Mouse (Mus musculus) limb, embryonic 14.5 days (tissue): ENCODE data around the gene Ska3. TPM values are rescaled to one million over a fixed set of nuclear protein-coding genes. Genes with fewer than 3 reads are reported as not detected.

Source experiments
- ATAC-seq: fragments of 200-750 bp; cut with Nextera tagmentation; 2 replicates; pipeline ENCODE4 v1.8.0; 2017; ENCODE audit warnings: low read depth, moderate number of reproducible peaks, moderate TSS enrichment; ENCODE audit not compliant: low FRiP score
- DNase-seq: peaks from one replicate; pipeline ENCODE4 v3.0.0-alpha.2; 2015; ENCODE audit warnings: low spot score
- H3K27ac ChIP-seq: fragments of 300-500 bp; sonication (generic); replicated peaks from 2 replicates; pipeline ENCODE4 v1.5.1; 2014; ENCODE audit warnings: low read depth, mild to moderate bottlenecking, low read length, moderate library complexity, mixed read lengths
- H3K27me3 ChIP-seq: fragments of 300-500 bp; sonication (generic); 2 replicates; pipeline ENCODE4 v1.6.1; 2014; ENCODE audit warnings: low read length, mixed read lengths; ENCODE audit not compliant: control insufficient read depth, insufficient read depth
- H3K36me3 ChIP-seq: fragments of 300-500 bp; sonication (generic); 2 replicates; pipeline ENCODE4 v1.6.1; 2014; ENCODE audit warnings: mild to moderate bottlenecking, low read length, moderate library complexity, mixed read lengths; ENCODE audit not compliant: control insufficient read depth, insufficient read depth
- H3K4me1 ChIP-seq: fragments of 300-500 bp; sonication (generic); 2 replicates; pipeline ENCODE4 v1.6.1; 2014; ENCODE audit warnings: antibody characterized with exemption, low read length, mixed read lengths; ENCODE audit not compliant: control insufficient read depth, insufficient read depth
- H3K4me2 ChIP-seq: fragments of 300-500 bp; sonication (generic); replicated peaks from 2 replicates; pipeline ENCODE4 v1.6.1; 2014; ENCODE audit warnings: low read depth, mild to moderate bottlenecking, low read length, moderate library complexity; ENCODE audit not compliant: severe bottlenecking
- H3K4me3 ChIP-seq: fragments of 300-500 bp; sonication (generic); replicated peaks from 2 replicates; pipeline ENCODE4 v1.5.1; 2014; ENCODE audit warnings: low read length
- H3K9ac ChIP-seq: fragments of 300-500 bp; sonication (generic); 2 replicates; pipeline ENCODE4 v1.6.1; 2014; ENCODE audit warnings: mild to moderate bottlenecking, low read depth, low read length, moderate library complexity; ENCODE audit not compliant: severe bottlenecking
- H3K9me3 ChIP-seq: fragments of 300-500 bp; sonication (generic); 2 replicates; pipeline ENCODE4 v1.6.1; 2016; ENCODE audit warnings: low read length; ENCODE audit not compliant: control insufficient read depth
- POLR2A ChIP-seq: fragments of 200-500 bp; IDR thresholded peaks from 2 replicates; pipeline ENCODE4 v1.8.0; 2012; ENCODE audit warnings: inconsistent platforms, mild to moderate bottlenecking, moderate library complexity, borderline replicate concordance; ENCODE audit not compliant: insufficient read depth, insufficient read length; ENCODE audit errors: extremely low read depth
- whole genome bisulfite sequencing: fragments of 180-500 bp; shearing (Covaris S2); extraction: QIAGEN DNeasy Blood & Tissue Kit; methylation state at CpG from one replicate; pipeline ENCODE4 v1.1.7; 2014; 5-methylcytosine and 5-hydroxymethylcytosine counted together
- microRNA-seq: library from miRNA; unstranded; fragments of <30 nt; microRNA quantifications from one replicate; pipeline ENCODE4, GENCODE M21; 2016
- polyA plus RNA-seq, 2 experiments: library from polyadenylated mRNA; depleted of rRNA in 1 of 2; stranded (reverse) in 1 of 2; unstranded in 1 of 2; fragments of >200 nt; fragmentation: Nextera tagmentation in 1 of 2; extraction: Ambion mirVana in 1 of 2; gene quantifications; 2 replicates each; pipeline versions ENCODE4 v1.2.1 to v1.2.3; 2012 to 2014

Gene Ska3
- polyA plus RNA-seq, 2 experiments = 16.1 to 18.0 TPM

DNA sequence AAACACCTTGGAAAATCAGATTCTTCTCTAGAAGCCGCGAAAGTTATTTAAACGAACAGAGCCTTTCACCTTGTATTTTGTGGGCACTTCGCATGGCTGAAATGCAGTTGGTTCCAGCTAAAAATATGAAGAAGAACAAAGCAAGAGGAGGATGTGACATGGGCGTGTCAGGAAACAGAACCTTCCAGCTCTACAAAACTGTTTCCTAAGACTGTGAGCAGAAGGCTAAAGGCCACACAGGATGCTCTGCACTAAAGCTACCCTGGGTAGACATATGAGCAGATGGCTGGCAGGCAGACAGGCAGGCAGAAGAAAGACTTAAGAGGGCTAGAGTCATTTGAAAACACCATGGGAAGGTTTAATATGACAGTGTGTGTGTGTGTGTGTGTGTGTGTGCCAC lies 56.9 kb downstream of the Ska3 start:
- Histone ChIP-seq H3K9me3 (no peaks in the 10 kb centered on the region), H3K27me3 (no peaks in the 10 kb centered on the region), H3K4me3 (no peak overlapping the region), H3K4me1 (no peaks in the 10 kb centered on the region), H3K27ac (no peak overlapping the region), H3K36me3 (no peaks in the 10 kb centered on the region), H3K9ac (no peak overlapping the region), H3K4me2 (no peak overlapping the region)
- WGBS = 88% methylated on average over 5 of the region's 5 CpGs
- TF ChIP-seq POLR2A = no peak
- ATAC-seq (no peak), DNase-seq (no peak)

DNA sequence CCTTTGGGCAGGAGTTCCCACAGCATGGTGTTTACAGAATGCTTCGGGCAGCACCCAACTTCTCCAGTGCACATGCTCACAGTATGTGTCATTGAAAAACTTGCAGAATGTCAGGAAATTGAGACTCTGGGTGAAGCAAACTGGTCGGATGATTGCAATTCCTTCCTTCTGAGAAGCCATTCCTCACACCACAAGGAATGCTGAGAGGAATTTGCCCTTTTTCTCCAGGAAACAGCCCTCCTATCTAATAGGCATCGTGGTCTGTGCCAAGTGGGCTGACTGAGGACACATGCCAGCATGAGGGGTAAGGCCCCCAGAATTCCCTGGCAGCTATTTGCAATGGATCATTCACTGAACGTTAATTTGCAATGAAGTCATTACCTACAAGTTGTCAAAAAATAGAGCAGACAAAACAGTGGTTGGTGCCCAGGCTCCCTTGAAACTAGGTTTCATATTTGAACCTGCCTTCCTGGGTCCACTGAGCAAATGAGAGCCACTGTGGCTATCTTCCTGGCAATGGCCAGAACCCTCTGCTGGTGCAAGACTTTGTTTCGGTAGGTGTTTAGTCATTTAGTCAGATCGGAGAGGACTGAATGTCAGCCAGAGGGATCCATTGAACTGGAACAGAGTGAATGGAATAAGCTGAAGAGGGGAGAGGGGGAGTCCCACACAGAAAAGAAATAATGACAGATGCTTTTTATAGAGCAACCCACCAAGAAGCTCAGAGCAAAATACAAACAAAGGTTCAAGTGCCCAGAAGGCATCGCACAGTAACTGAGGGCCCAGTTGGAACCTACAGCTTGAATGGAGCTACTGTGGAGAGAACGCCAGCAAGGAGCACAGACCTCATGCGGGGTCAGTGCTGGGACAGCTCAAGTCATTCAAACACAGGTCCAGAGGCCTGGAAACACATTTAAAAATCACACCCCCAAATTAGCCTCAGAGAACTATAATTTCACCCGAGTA lies 65.3 kb downstream of the Ska3 start:
- H3K27ac ChIP-seq = peak overlapping the region; percentile 33; the same call in 1 of the 2 replicates
- H3K4me3 ChIP-seq = no peak overlapping the region
- no peaks in the 10 kb centered on the region for H3K27me3 ChIP-seq
- no peak for TF ChIP-seq POLR2A
- no peaks in the 10 kb centered on the region for H3K36me3 ChIP-seq
- DNase-seq (no peak), ATAC-seq (no peak)
- H3K9ac ChIP-seq = no peak overlapping the region
- peaks cover 9% of the 10 kb centered on the region; the same call in 1 of the 2 replicates for H3K4me1 ChIP-seq
- no peaks in the 10 kb centered on the region for H3K9me3 ChIP-seq
- no peak overlapping the region for H3K4me2 ChIP-seq
- WGBS = 67% methylated on average over 10 of the region's 10 CpGs

DNA sequence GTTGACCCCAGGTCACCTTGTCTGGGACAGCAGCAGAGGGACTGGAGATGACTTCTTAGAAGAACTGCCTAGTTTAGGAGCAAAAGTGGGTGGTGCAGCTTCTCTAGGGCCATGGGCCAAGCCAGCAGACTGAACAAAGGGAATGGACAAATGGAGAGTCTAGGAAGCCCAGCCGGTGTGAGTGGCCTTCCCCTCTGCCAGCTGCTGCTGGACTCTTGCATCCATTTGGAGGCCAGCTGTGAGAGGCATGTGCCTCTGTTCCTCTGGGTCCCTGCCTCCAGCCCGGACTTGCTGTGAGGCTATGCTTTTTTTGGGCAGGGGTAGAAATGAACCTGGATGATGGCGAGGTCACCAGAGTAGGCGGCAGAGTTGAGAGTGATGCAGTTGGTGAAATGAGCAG lies 67.7 kb downstream of the Ska3 start, which contains the start of gene Lats2:
Lats2 (minus strand) TSS at position 152 of the 400 bp plus-strand sequence.
- Histone ChIP-seq H3K4me1 (peaks cover 9% of the 10 kb centered on the region; the same call in 1 of the 2 replicates), H3K4me3 (no peak within 1 kb of the TSS), H3K27ac (no peak within 1 kb of the TSS), H3K9me3 (no peaks in the 10 kb centered on the region), H3K9ac (no peak within 1 kb of the TSS), H3K27me3 (no peaks in the 10 kb centered on the region), H3K4me2 (no peak within 1 kb of the TSS), H3K36me3 (no peaks in the 10 kb centered on the region)
- ATAC-seq (no peak), DNase-seq (no peak)
- TF ChIP-seq POLR2A = no peak
- 73% methylated on average over 4 of the region's 4 CpGs for WGBS

Small RNAs within 50 kb of the gene (microRNA-seq; reads per million reads assigned to microRNA genes)
- gene Mir3077 = not detected

Other genes with a start within 250 kb of the Ska3 start
- 15.5 and 16.2 TPM in 2 replicates for gene Xpo4, start 160.8 kb downstream of the Ska3 start, polyA plus RNA-seq (2012; rRNA removed)
- 27.4 and 30.9 TPM in 2 replicates for gene Xpo4, start 160.8 kb downstream of the Ska3 start, polyA plus RNA-seq (2014; fragmentation: Nextera tagmentation; extraction: Ambion mirVana)
- gene Gm49361, start 80.1 kb downstream of the Ska3 start, polyA plus RNA-seq (2012; rRNA removed) = not detected in 2 replicates
- not detected in 2 replicates for gene Gm49361, start 80.1 kb downstream of the Ska3 start, polyA plus RNA-seq (2014; fragmentation: Nextera tagmentation; extraction: Ambion mirVana)
- 28.5 and 34.7 TPM in 2 replicates for gene Lats2, start 67.8 kb downstream of the Ska3 start, polyA plus RNA-seq (2012; rRNA removed)
- 25.3 and 29.7 TPM in 2 replicates for gene Lats2, start 67.8 kb downstream of the Ska3 start, polyA plus RNA-seq (2014; fragmentation: Nextera tagmentation; extraction: Ambion mirVana)
- 19.3 and 39.6 TPM in 2 replicates for gene Sap18, start 28.0 kb downstream of the Ska3 start, polyA plus RNA-seq (2012; rRNA removed)
- 37.5 and 45.6 TPM in 2 replicates for gene Sap18, start 28.0 kb downstream of the Ska3 start, polyA plus RNA-seq (2014; fragmentation: Nextera tagmentation; extraction: Ambion mirVana)
- 71.9 and 73.2 TPM in 2 replicates for gene Mrpl57, start within 50 bp of the Ska3 start, polyA plus RNA-seq (2012; rRNA removed)
- 152 and 162 TPM in 2 replicates for gene Mrpl57, start within 50 bp of the Ska3 start, polyA plus RNA-seq (2014; fragmentation: Nextera tagmentation; extraction: Ambion mirVana)
- gene Zdhhc20, start 64.1 kb upstream of the Ska3 start, polyA plus RNA-seq (2012; rRNA removed) = 28.4 and 30.6 TPM in 2 replicates
- gene Zdhhc20, start 64.1 kb upstream of the Ska3 start, polyA plus RNA-seq (2014; fragmentation: Nextera tagmentation; extraction: Ambion mirVana) = 57.6 and 63.9 TPM in 2 replicates
- 30.3 and 42.7 TPM in 2 replicates for gene Micu2, start 173.1 kb upstream of the Ska3 start, polyA plus RNA-seq (2012; rRNA removed)
- gene Micu2, start 173.1 kb upstream of the Ska3 start, polyA plus RNA-seq (2014; fragmentation: Nextera tagmentation; extraction: Ambion mirVana) = 67.1 and 68.3 TPM in 2 replicates
- 5.2 and 5.3 TPM in 2 replicates for gene Fgf9, start 244.4 kb upstream of the Ska3 start, polyA plus RNA-seq (2012; rRNA removed)
- gene Fgf9, start 244.4 kb upstream of the Ska3 start, polyA plus RNA-seq (2014; fragmentation: Nextera tagmentation; extraction: Ambion mirVana) = 10.2 and 10.4 TPM in 2 replicates